ENCODE assay signal across 11 mouse cellular contexts in the genomic region with DNA sequence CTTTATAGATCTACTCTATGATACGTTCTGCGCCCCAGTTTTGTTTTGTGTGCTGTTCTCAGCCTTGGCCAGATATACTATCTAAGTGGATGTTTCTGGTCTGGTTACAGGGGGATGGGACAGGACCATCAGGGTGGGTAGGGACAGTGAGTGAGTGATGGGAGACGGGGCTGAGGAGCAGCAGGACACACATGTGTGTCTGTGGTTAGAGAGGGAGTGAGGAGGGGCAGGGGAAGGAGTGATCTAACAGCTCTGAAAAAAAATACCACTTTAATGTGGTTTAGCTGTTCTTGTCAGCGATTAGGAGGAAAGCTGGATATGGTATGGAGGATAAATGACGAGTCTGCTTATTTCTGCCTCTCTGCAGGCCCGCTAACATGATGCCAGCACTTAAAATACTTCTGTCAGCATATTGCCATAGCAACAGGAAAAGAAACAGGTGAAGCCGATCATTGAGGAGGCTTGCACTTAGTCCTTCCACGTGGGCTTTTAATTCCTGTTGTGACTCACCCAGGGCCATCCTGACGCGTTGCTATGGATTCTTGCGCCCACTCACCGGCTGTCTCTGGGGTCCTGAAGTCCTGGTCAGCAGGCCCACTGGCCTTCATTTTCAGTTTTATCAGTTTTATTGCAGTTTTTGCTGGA. TPM values are rescaled to one million over a fixed set of nuclear protein-coding genes. Genes with fewer than 3 reads are reported as not detected.
DNase-seq lines count a peak whose midpoint lies in the region; ATAC-seq and TF ChIP-seq lines count a peak whose summit lies in the region.
"Had no signal": no experiment of that assay in that cellular context is flagged by ENCODE, and none has a peak within 500 bp of the region (broad histone marks: within the 10 kb centered on the region; RNA-seq: fewer than 3 reads in every experiment).

No protein-coding gene starts in this region.

- no peak overlapping the region for H3K27ac ChIP-seq in stomach, embryonic 16.5 days (ENCODE audit: low read length)
- H3K27ac ChIP-seq in stomach, postnatal 0 days (replicated peaks) = no peak overlapping the region
- H3K27ac ChIP-seq in kidney, embryonic 14.5 days (ENCODE audit: low read depth, low read length) = no peak overlapping the region
- H3K27ac ChIP-seq: limb, embryonic 13.5 days had no signal

- TF ChIP-seq EP300 in stomach, postnatal 0 days (optimal IDR thresholded peaks at IDR 0.05) = no peak

- DNase-seq in embryo, embryonic 10.5 days (ENCODE audit: low spot score) = peak; percentile 2
- DNase-seq in embryo, embryonic 9.5 days (ENCODE audit: extremely low spot score) = no peak
- DNase-seq in stomach, postnatal 0 days (ENCODE audit: low spot score) = no peak
- DNase-seq in left cerebral cortex, adult 18-20 months (ENCODE audit: low spot score in 2 of 2) = peak; percentile 68 to 73
- DNase-seq in right cerebral cortex, postnatal 4 days = peak; percentile 16
- DNase-seq: adrenal gland, adult 8-10 months had no signal

- H3K9me3 ChIP-seq in stomach, embryonic 16.5 days (replicated peaks; ENCODE audit: control insufficient read depth, low read length) = no peaks in the 10 kb centered on the region
- H3K9me3 ChIP-seq in stomach, postnatal 0 days (ENCODE audit: control insufficient read depth, low read length) = no peaks in the 10 kb centered on the region
- H3K9me3 ChIP-seq in kidney, embryonic 14.5 days (ENCODE audit: control insufficient read depth, low read length) = no peaks in the 10 kb centered on the region
- H3K9me3 ChIP-seq: limb, embryonic 13.5 days had no signal

- H3K27me3 ChIP-seq in stomach, embryonic 16.5 days (ENCODE audit: control insufficient read depth, insufficient read depth, low read length) = no peaks in the 10 kb centered on the region
- H3K27me3 ChIP-seq in stomach, postnatal 0 days (ENCODE audit: control insufficient read depth, insufficient read depth, low read length) = no peaks in the 10 kb centered on the region
- H3K27me3 ChIP-seq in kidney, embryonic 14.5 days (ENCODE audit: control insufficient read depth, insufficient read depth, low read length) = no peaks in the 10 kb centered on the region
- H3K27me3 ChIP-seq: limb, embryonic 13.5 days had no signal

- TF ChIP-seq CTCF in stomach, postnatal 0 days (IDR thresholded peaks at IDR 0.05; ENCODE audit: low read depth) = no peak

- WGBS in stomach, embryonic 16.5 days = 36% methylated on average over 12 of the region's 12 CpGs
- 43% methylated on average over 12 of the region's 12 CpGs for WGBS in stomach, postnatal 0 days
- WGBS in kidney, embryonic 14.5 days = 73% methylated on average over 12 of the region's 12 CpGs

- peak; percentile 17; the same call in 1 of the 2 replicates for ATAC-seq in stomach, embryonic 16.5 days (ENCODE audit: insufficient read depth, low FRiP score)
- no peak for ATAC-seq in stomach, postnatal 0 days (ENCODE audit: low FRiP score, low TSS enrichment)
- ATAC-seq in erythroid progenitor cell, adult 5-6 weeks (replicated peaks; ENCODE audit: low FRiP score, poor library complexity, severe bottlenecking) = no peak
- ATAC-seq in kidney, embryonic 14.5 days (ENCODE audit: low FRiP score, low TSS enrichment) = no peak

- H3K4me2 ChIP-seq in stomach, embryonic 16.5 days (ENCODE audit: low read depth, low read length) = no peak overlapping the region
- no peak overlapping the region for H3K4me2 ChIP-seq in stomach, postnatal 0 days (replicated peaks; ENCODE audit: low read depth)
- H3K4me2 ChIP-seq in kidney, embryonic 14.5 days (replicated peaks; ENCODE audit: low read depth, low read length) = no peak overlapping the region
- H3K4me2 ChIP-seq: limb, embryonic 13.5 days had no signal

- no peak overlapping the region for H3K9ac ChIP-seq in stomach, embryonic 16.5 days (ENCODE audit: low read length)
- no peak overlapping the region for H3K9ac ChIP-seq in stomach, postnatal 0 days (ENCODE audit: low read length)
- no peak overlapping the region for H3K9ac ChIP-seq in kidney, embryonic 14.5 days (ENCODE audit: low read depth, low read length)
- H3K9ac ChIP-seq: limb, embryonic 13.5 days had no signal

- H3K4me1 ChIP-seq in stomach, embryonic 16.5 days (ENCODE audit: control insufficient read depth, insufficient read depth, low read length) = 0 out of 2 replicates have a peak, but pooled peaks cover 5% of the 10 kb centered on the region
- H3K4me1 ChIP-seq in stomach, postnatal 0 days (replicated peaks; ENCODE audit: control insufficient read depth, insufficient read depth) = no peaks in the 10 kb centered on the region; the same call in 1 of the 2 replicates
- H3K4me1 ChIP-seq in kidney, embryonic 14.5 days (ENCODE audit: control insufficient read depth, insufficient read depth, low read length) = no peaks in the 10 kb centered on the region
- H3K4me1 ChIP-seq: limb, embryonic 13.5 days had no signal

- no peaks in the 10 kb centered on the region for H3K36me3 ChIP-seq in stomach, embryonic 16.5 days (ENCODE audit: control insufficient read depth, insufficient read depth, low read length)
- no peaks in the 10 kb centered on the region for H3K36me3 ChIP-seq in stomach, postnatal 0 days (ENCODE audit: control insufficient read depth, insufficient read depth, low read length)
- H3K36me3 ChIP-seq in kidney, embryonic 14.5 days (ENCODE audit: control insufficient read depth, insufficient read depth, low read length) = no peaks in the 10 kb centered on the region
- H3K36me3 ChIP-seq: limb, embryonic 13.5 days had no signal

- H3K4me3 ChIP-seq in stomach, embryonic 16.5 days (replicated peaks; ENCODE audit: low read length) = no peak overlapping the region
- no peak overlapping the region for H3K4me3 ChIP-seq in stomach, postnatal 0 days (ENCODE audit: low read depth, low read length)
- H3K4me3 ChIP-seq in kidney, embryonic 14.5 days (ENCODE audit: low read length) = no peak overlapping the region
- H3K4me3 ChIP-seq: erythroblast, embryonic 14.5 days; limb, embryonic 13.5 days had no signal

RNA-seq across cellular contexts. Expression of a gene that starts 25.4 kb away (rescaled TPM):
- 0.60 and 0.66 TPM in 2 replicates for polyA plus RNA-seq in stomach, embryonic 16.5 days (2015; fragmentation: Nextera tagmentation; extraction: Ambion mirVana)
- 0.12 and 0.13 TPM in 2 replicates for polyA plus RNA-seq in stomach, postnatal 0 days (2015; fragmentation: Nextera tagmentation; extraction: Ambion mirVana)
- not detected for total RNA-seq in left cerebral cortex, adult 18-20 months (2021)
- 21.6 and 52.4 TPM in 2 replicates for total RNA-seq in erythroid progenitor cell, adult 5-6 weeks (2015; ENCODE audit: low replicate concordance)
- 13.1 and 18.0 TPM in 2 replicates for total RNA-seq in erythroid progenitor cell, adult 5-6 weeks (2017; ENCODE audit: low replicate concordance)
- not detected in 2 replicates for polyA plus RNA-seq in kidney, embryonic 14.5 days (2014; fragmentation: Nextera tagmentation; extraction: Ambion mirVana)
- polyA plus RNA-seq: limb, embryonic 13.5 days had no signal

RNA-seq across cellular contexts. Expression of a gene that starts 39.5 kb away (rescaled TPM):
- 8.7 and 9.3 TPM in 2 replicates for polyA plus RNA-seq in stomach, embryonic 16.5 days (2015; fragmentation: Nextera tagmentation; extraction: Ambion mirVana)
- polyA plus RNA-seq in stomach, postnatal 0 days (2015; fragmentation: Nextera tagmentation; extraction: Ambion mirVana) = 11.1 and 11.2 TPM in 2 replicates
- total RNA-seq in left cerebral cortex, adult 18-20 months (2021) = 1 to 10 TPM in 1 of 2 experiments, under 1 TPM in 1; 0.86 to 1.5 TPM
- total RNA-seq in erythroid progenitor cell, adult 5-6 weeks (2015; ENCODE audit: low replicate concordance) = not detected in 2 replicates
- total RNA-seq in erythroid progenitor cell, adult 5-6 weeks (2017; ENCODE audit: low replicate concordance) = not detected in 2 replicates
- polyA plus RNA-seq in kidney, embryonic 14.5 days (2014; fragmentation: Nextera tagmentation; extraction: Ambion mirVana) = 2.8 and 5.2 TPM in 2 replicates
- polyA plus RNA-seq: erythroblast, embryonic 14.5 days had no signal

Comparison
In these comparisons a context has a peak if more than half of its experiments do, and no peak if none do; other contexts are left out.
1. DNase-seq: peak in embryo, embryonic 10.5 days (single experiment), left cerebral cortex, adult 18-20 months (2 of 2) and right cerebral cortex, postnatal 4 days (single experiment); none in embryo, embryonic 9.5 days (single experiment) and stomach, postnatal 0 days (single experiment).